Mouse (Mus musculus) E14TG2a.4 (cell line): ENCODE results near the gene Pax4.

Experiments used
- CTCF ChIP-seq: conservative IDR thresholded peaks from 2 replicates; pipeline ENCODE4 v1.5.1; 2014; ENCODE audit warnings: low read length
- NANOG ChIP-seq: IDR thresholded peaks from 2 replicates; pipeline ENCODE4 v1.6.1; 2014; ENCODE audit warnings: borderline replicate concordance, low read length, mixed read lengths
- POU5F1 ChIP-seq: IDR thresholded peaks from 2 replicates; pipeline ENCODE4 v1.6.1; 2014; ENCODE audit warnings: low read length, borderline replicate concordance

GRCm38 (mm10) chr6:28430795-28431537, 18.2 kb downstream of the Pax4 start:
- TF ChIP-seq CTCF (no peak), NANOG (no peak), POU5F1 (no peak)
